Mouse (Mus musculus): ENCODE measurements at regions not wholly inside any gene's neighbourhood (a gene's known extent, or its start where the extent isn't known, plus 50 kb on each side); places are given as distances from the start of the nearest gene placed in this dataset.

DNA sequence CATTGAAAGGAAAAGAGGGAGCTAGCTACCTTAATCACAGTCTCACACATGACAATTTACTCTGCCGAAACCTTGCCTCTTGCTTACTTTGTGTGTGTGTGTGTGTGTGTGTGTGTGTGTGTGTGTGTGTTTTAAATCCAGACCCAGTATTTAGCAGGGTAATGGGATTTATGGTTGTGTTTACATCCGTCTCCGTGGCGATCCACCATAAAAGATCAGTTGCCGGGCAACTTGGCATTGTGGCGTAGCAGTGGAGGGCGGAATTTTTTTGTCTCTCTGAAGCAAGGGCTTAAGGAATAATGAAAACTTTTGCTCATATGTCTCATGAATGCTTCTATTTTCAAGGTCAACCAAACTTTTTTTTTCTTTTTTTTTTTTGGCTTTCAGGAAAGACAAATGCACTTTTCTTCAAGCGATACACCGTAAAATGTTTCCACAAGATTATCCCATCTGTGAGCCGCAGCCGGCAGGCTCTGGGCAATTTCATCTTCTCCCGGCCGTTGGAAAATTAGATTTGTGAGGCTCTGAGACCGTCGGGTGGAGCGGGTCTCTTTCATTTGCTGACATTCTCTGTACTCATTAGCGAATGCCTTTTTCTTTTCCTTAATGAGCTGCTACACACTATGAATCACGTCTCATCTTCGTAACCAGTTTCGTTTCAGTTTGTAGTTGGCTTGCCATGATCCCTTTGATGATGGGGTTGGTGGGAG is 53.9 kb upstream of the Ptch1 start:
- no peaks in the 10 kb centered on the region for H3K36me3 ChIP-seq (ENCODE audit: control insufficient read depth, insufficient read depth, low read length)
- peak overlapping the region; percentile 6 for H3K27ac ChIP-seq (replicated peaks; ENCODE audit: low read depth, low read length)
- no peaks in the 10 kb centered on the region for H3K27me3 ChIP-seq (replicated peaks; ENCODE audit: control insufficient read depth, insufficient read depth, low read length)
- peak overlapping the region; percentile 49 for H3K4me2 ChIP-seq (ENCODE audit: low read depth, low read length)
- no peaks in the 10 kb centered on the region for H3K9me3 ChIP-seq (ENCODE audit: control insufficient read depth, low read length)
- DNase-seq (ENCODE audit: low spot score) (peak; percentile 88), ATAC-seq (ENCODE audit: low read depth) (peak; percentile 85)
- no peak overlapping the region for H3K9ac ChIP-seq (ENCODE audit: low read depth, low read length)
- H3K4me1 ChIP-seq (ENCODE audit: control insufficient read depth, insufficient read depth, low read length), result no peaks in the 10 kb centered on the region
- 37% methylated on average over 20 of the region's 20 CpGs for WGBS
- H3K4me3 ChIP-seq (ENCODE audit: low read depth, low read length), result peak overlapping the region; percentile 17

DNA sequence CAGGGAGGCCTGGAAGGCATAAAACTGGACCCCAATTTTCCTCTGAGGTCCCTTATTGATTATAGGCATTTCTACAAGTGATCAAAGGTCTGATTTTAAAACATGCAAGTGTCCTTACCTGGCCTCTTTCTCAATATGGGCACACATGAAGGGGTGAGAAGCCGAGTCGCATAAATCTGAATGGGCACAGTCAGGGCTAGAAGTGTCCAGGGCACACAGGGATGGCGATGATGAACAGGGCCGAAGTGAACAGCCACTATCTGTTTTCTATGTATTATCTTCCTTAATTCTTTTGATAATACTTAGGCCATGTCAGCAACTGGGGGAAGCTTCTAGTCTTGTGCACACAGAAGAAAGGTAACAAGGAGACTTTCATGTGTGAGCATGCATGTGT is 54.5 kb upstream of the Ptch1 start:
- Histone ChIP-seq H3K27ac (replicated peaks; ENCODE audit: low read depth, low read length) (peak overlapping the region; percentile 6; the same call in 1 of the 2 replicates), H3K4me2 (ENCODE audit: low read depth, low read length) (peak overlapping the region; percentile 49), H3K9me3 (ENCODE audit: control insufficient read depth, low read length) (no peaks in the 10 kb centered on the region), H3K27me3 (replicated peaks; ENCODE audit: control insufficient read depth, insufficient read depth, low read length) (no peaks in the 10 kb centered on the region), H3K9ac (ENCODE audit: low read depth, low read length) (no peak overlapping the region), H3K36me3 (ENCODE audit: control insufficient read depth, insufficient read depth, low read length) (no peaks in the 10 kb centered on the region), H3K4me3 (ENCODE audit: low read depth, low read length) (peak overlapping the region; percentile 17), H3K4me1 (ENCODE audit: control insufficient read depth, insufficient read depth, low read length) (no peaks in the 10 kb centered on the region)
- 94% methylated on average over 4 of the region's 4 CpGs for WGBS
- ATAC-seq (ENCODE audit: low read depth) (no peak), DNase-seq (ENCODE audit: low spot score) (no peak)

DNA sequence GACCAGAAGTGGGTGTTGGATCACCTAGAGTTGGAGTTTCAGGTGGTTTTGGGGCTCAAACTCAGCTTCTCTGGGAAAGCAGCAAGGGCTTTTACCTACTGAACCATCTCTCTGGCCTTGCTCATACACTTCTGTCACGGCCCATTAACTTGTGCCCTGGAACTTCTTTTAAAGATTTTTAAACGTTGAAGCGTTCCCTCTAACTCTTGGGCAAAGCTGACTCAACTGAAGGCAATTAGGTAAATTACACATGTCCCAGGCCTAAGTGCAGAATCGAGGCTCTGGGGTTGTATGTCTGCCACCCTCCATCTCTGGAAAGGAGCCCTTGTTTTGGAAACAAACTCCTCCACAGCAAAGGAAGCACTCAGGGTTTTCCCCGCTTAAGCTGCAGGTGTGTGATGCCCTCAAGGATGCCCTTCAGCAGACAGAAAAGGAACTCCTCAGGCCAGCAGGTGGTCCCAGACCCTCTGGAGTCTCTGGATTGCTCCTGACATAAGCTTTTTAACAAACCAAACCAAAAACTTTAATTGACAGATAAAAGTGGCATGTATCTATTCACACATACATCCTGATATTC is 58.5 kb upstream of the Ptch1 start:
- 32% methylated on average over 5 of the region's 5 CpGs for WGBS
- Histone ChIP-seq H3K36me3 (ENCODE audit: control insufficient read depth, insufficient read depth, low read length) (no peaks in the 10 kb centered on the region), H3K4me1 (ENCODE audit: control insufficient read depth, insufficient read depth, low read length) (no peaks in the 10 kb centered on the region), H3K27me3 (replicated peaks; ENCODE audit: control insufficient read depth, insufficient read depth, low read length) (no peaks in the 10 kb centered on the region), H3K9me3 (ENCODE audit: control insufficient read depth, low read length) (no peaks in the 10 kb centered on the region), H3K4me2 (ENCODE audit: low read depth, low read length) (no peak overlapping the region), H3K4me3 (ENCODE audit: low read depth, low read length) (no peak overlapping the region), H3K27ac (replicated peaks; ENCODE audit: low read depth, low read length) (no peak overlapping the region), H3K9ac (ENCODE audit: low read depth, low read length) (no peak overlapping the region)
- DNase-seq (ENCODE audit: low spot score), result no peak
- ATAC-seq (ENCODE audit: low read depth), result no peak

DNA sequence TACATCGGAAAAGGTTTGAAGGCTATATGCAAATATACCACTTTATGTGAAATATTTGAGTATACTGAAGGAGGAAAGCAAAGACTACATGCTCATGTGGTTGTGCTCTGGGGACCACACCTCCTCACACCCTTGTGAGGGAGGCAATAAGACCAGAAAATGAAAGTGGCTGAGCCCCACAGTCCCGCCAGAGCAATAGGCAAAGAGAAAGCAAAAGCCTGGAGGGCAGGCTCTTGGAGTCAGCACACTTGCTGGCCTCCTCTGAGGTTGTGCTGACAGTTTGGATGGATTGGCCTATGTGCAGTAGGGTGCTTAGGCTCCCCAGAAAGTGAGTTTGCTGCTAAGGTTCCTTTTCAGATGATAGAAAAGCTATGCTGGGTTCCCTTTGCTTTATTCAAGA is 60.9 kb upstream of the Ptch1 start:
- ATAC-seq (ENCODE audit: low read depth) (no peak), DNase-seq (ENCODE audit: low spot score) (no peak)
- H3K9me3 ChIP-seq (ENCODE audit: control insufficient read depth, low read length), result no peaks in the 10 kb centered on the region
- no peak overlapping the region for H3K4me2 ChIP-seq (ENCODE audit: low read depth, low read length)
- no peaks in the 10 kb centered on the region for H3K27me3 ChIP-seq (replicated peaks; ENCODE audit: control insufficient read depth, insufficient read depth, low read length)
- no peak overlapping the region for H3K4me3 ChIP-seq (ENCODE audit: low read depth, low read length)
- no peaks in the 10 kb centered on the region for H3K4me1 ChIP-seq (ENCODE audit: control insufficient read depth, insufficient read depth, low read length)
- WGBS, result 77% methylated on average over 2 of the region's 2 CpGs
- no peak overlapping the region for H3K27ac ChIP-seq (replicated peaks; ENCODE audit: low read depth, low read length)
- no peak overlapping the region for H3K9ac ChIP-seq (ENCODE audit: low read depth, low read length)
- no peaks in the 10 kb centered on the region for H3K36me3 ChIP-seq (ENCODE audit: control insufficient read depth, insufficient read depth, low read length)

DNA sequence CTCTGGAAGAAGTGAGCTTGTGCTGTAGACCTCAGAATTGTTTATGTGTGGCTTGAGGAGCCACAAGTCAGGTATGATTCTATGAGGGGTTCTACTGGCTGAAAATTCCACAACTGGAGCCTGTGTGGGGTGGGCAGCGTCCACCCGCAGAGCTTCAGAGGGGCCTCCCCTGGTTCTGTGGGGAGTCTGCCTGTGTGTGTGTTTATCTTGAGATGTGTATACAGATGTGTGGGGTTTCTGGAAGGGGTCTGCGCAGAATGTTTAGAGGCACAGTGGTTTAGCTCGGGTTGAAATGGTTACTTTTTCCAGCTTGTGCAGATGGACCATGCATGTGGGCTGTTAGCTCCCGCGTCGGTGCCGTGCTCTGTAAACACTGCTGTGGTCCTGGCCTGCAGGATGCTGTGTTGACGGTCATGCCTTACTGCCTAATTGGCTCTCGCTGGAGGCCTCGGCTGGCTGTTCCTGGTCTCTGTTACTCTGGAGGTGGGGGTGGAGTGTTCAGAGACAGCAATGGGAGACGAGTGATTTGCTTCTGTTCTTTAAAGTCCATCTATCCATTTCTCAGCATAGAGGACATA is 68.3 kb upstream of the Ptch1 start:
- Histone ChIP-seq H3K4me2 (ENCODE audit: low read depth, low read length) (no peak overlapping the region), H3K4me3 (ENCODE audit: low read depth, low read length) (no peak overlapping the region), H3K4me1 (ENCODE audit: control insufficient read depth, insufficient read depth, low read length) (peaks cover 22% of the 10 kb centered on the region), H3K27me3 (replicated peaks; ENCODE audit: control insufficient read depth, insufficient read depth, low read length) (no peaks in the 10 kb centered on the region), H3K27ac (replicated peaks; ENCODE audit: low read depth, low read length) (peak overlapping the region; percentile 67), H3K9ac (ENCODE audit: low read depth, low read length) (no peak overlapping the region), H3K36me3 (ENCODE audit: control insufficient read depth, insufficient read depth, low read length) (no peaks in the 10 kb centered on the region), H3K9me3 (ENCODE audit: control insufficient read depth, low read length) (no peaks in the 10 kb centered on the region)
- ATAC-seq (ENCODE audit: low read depth) (peak; percentile 66), DNase-seq (ENCODE audit: low spot score) (peak; percentile 72)
- 23% methylated on average over 12 of the region's 12 CpGs for WGBS

- 41% methylated on average over 5 of the region's 5 CpGs for WGBS
- Histone ChIP-seq H3K9ac (ENCODE audit: low read depth, low read length) (no peak overlapping the region), H3K9me3 (ENCODE audit: control insufficient read depth, low read length) (no peaks in the 10 kb centered on the region), H3K27ac (replicated peaks; ENCODE audit: low read depth, low read length) (peak overlapping the region; percentile 76), H3K36me3 (ENCODE audit: control insufficient read depth, insufficient read depth, low read length) (no peaks in the 10 kb centered on the region), H3K4me2 (ENCODE audit: low read depth, low read length) (0 out of 2 replicates have a peak overlapping the region, but pooled peaks have one; percentile 7), H3K4me3 (ENCODE audit: low read depth, low read length) (no peak overlapping the region), H3K27me3 (replicated peaks; ENCODE audit: control insufficient read depth, insufficient read depth, low read length) (no peaks in the 10 kb centered on the region), H3K4me1 (ENCODE audit: control insufficient read depth, insufficient read depth, low read length) (peaks cover 22% of the 10 kb centered on the region)
- peak; percentile 92 for DNase-seq (ENCODE audit: low spot score)
- ATAC-seq (ENCODE audit: low read depth), result peak; percentile 71; the same call in 1 of the 2 replicates
Measured at GRCm38 (mm10) chr13:63642617-63643016, 69.2 kb upstream of the Ptch1 start.

GRCm38 (mm10) chr13:63643394-63643793 is 70.0 kb upstream of the Ptch1 start:
- Histone ChIP-seq H3K4me3 (ENCODE audit: low read depth, low read length) (no peak overlapping the region), H3K27ac (replicated peaks; ENCODE audit: low read depth, low read length) (peak overlapping the region; percentile 76), H3K4me2 (ENCODE audit: low read depth, low read length) (no peak overlapping the region), H3K27me3 (replicated peaks; ENCODE audit: control insufficient read depth, insufficient read depth, low read length) (no peaks in the 10 kb centered on the region), H3K9ac (ENCODE audit: low read depth, low read length) (no peak overlapping the region), H3K36me3 (ENCODE audit: control insufficient read depth, insufficient read depth, low read length) (no peaks in the 10 kb centered on the region), H3K4me1 (ENCODE audit: control insufficient read depth, insufficient read depth, low read length) (peaks cover 22% of the 10 kb centered on the region), H3K9me3 (ENCODE audit: control insufficient read depth, low read length) (no peaks in the 10 kb centered on the region)
- WGBS, result 29% methylated on average over 2 of the region's 2 CpGs
- DNase-seq (ENCODE audit: low spot score), result peak; percentile 42
- no peak; the same call in 1 of the 2 replicates for ATAC-seq (ENCODE audit: low read depth)

GRCm38 (mm10) chr13:63644308-63644707 is 70.9 kb upstream of the Ptch1 start:
- 89% methylated on average over 5 of the region's 5 CpGs for WGBS

More at GRCm38 (mm10) chr13:63644308-63644707, 70.9 kb upstream of the Ptch1 start:
- Histone ChIP-seq H3K4me1 (ENCODE audit: control insufficient read depth, insufficient read depth, low read length) (peaks cover 22% of the 10 kb centered on the region), H3K9ac (ENCODE audit: low read depth, low read length) (no peak overlapping the region), H3K4me3 (ENCODE audit: low read depth, low read length) (no peak overlapping the region), H3K4me2 (ENCODE audit: low read depth, low read length) (no peak overlapping the region), H3K27ac (replicated peaks; ENCODE audit: low read depth, low read length) (no peak overlapping the region), H3K36me3 (ENCODE audit: control insufficient read depth, insufficient read depth, low read length) (no peaks in the 10 kb centered on the region), H3K9me3 (ENCODE audit: control insufficient read depth, low read length) (no peaks in the 10 kb centered on the region), H3K27me3 (replicated peaks; ENCODE audit: control insufficient read depth, insufficient read depth, low read length) (no peaks in the 10 kb centered on the region)
- DNase-seq (ENCODE audit: low spot score) (no peak), ATAC-seq (ENCODE audit: low read depth) (no peak)

Data from embryonic facial prominence, embryonic 14.5 days (tissue).